Mouse (Mus musculus) CH12.LX (cell line): ENCODE measurements around the gene Psmd5.

Source experiments
- BHLHE40 ChIP-seq: IDR thresholded peaks from 2 replicates; pipeline ENCODE4 v1.6.1; 2011; ENCODE audit warnings: mild to moderate bottlenecking, low read depth, low read length, improper control_type of control experiment
- CTCF ChIP-seq, 2 experiments: IDR thresholded peaks in 1 of 2; conservative IDR thresholded peaks in 1 of 2; 2 replicates each; pipeline ENCODE4 v1.5.1; 2011 to 2012; ENCODE audit warnings: low read depth in 2 of 2, low read length in 2 of 2, improper control_type of control experiment in 1 of 2, inconsistent platforms in 1 of 2, mild to moderate bottlenecking in 1 of 2, moderate library complexity in 1 of 2
- NELFE ChIP-seq: IDR thresholded peaks from 2 replicates; pipeline ENCODE4 v1.6.1; 2011; ENCODE audit warnings: low read depth, low read length, improper control_type of control experiment
- TBP ChIP-seq: conservative IDR thresholded peaks from 2 replicates; pipeline ENCODE4 v1.6.1; 2011; ENCODE audit warnings: low read depth, low read length, improper control_type of control experiment

DNA sequence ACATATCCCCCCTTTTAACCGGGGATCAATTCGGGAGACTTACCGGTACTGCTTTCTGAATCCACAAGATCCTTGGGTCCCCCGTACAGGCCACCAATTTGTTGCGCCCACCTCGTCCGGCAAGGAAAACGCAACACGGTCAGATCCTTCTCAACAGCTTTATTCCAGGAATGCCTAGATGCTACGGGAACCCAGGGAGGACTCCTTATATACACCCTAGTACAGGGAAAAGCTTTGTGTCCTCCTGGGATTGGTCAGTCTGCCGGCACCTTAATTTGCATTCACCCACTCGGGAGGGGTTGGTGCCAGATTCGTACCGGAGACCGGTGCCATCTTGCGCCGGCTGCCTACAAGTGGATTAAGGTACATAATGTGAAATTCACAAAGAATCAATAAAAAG, 41.1 kb downstream of the Psmd5 start:
- no peak for TF ChIP-seq CTCF (conservative IDR thresholded peaks at IDR 0.05 in 1 of 2, IDR thresholded peaks at IDR 0.05 in 1 of 2; ENCODE audit: low read depth in 2 of 2, low read length in 2 of 2)
- no peak for TF ChIP-seq BHLHE40
- no peak for TF ChIP-seq TBP
- no peak for TF ChIP-seq NELFE
